Mouse (Mus musculus) neural tube, embryonic 10.5 days (tissue): ENCODE data around the gene Mpdu1.
"Not testable (repeated sequence)": the region's sequence is repeated elsewhere in the genome, so short reads cannot be mapped to it uniquely, and the experiment has no call there.

Experiments used
- DNase-seq: peaks from one replicate; pipeline ENCODE4 v3.0.0-alpha.2; 2017; ENCODE audit warnings: low spot score; ENCODE audit errors: extremely low spot score

Mpdu1 gene

DNA sequence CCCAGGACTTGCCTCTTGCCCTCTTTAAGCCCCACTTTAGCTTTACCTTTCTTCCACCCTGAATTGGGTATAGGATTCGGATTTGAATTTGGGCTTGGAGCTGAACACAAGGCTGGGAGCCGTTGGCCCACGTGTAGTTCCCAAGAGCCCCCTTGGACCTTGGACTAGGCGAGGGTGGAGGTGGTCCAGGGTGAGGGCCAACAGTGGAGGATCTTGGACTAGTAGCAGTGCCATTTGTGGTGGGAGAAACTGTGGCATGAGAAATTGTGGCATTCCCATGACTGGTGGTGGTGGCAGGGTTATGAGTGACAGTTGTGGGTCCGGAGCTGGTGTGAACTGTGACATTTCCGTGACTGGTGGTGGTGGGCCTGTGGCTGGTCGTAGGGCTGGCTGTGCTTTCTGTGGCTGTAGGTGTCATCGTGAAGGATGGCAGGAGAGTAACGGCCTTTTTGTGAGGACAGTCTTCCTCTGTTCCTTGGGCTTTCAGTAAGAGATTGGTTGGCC, 3.1 kb upstream of the Mpdu1 start:
- peak; percentile 34 for DNase-seq

DNA sequence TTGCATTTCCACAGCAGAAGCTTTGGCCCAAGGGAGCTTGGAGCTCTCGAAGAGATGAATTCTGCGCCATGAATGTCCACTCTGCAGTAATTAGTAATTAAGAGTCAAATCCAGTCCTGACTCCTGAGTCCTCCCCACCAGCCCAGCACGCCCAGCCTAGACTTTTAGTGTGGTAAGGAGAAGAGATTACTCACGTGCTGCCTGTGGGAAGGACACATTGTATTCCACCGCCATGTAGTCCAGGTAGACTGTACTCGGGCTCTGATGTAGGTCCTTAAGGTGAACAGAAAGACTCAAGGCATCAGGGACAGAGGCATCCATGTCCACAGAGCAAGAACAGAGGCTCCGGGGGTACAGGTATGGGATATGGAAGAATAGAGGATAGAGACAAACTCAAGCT, 2.4 kb upstream of the Mpdu1 start:
- no peak for DNase-seq

DNA sequence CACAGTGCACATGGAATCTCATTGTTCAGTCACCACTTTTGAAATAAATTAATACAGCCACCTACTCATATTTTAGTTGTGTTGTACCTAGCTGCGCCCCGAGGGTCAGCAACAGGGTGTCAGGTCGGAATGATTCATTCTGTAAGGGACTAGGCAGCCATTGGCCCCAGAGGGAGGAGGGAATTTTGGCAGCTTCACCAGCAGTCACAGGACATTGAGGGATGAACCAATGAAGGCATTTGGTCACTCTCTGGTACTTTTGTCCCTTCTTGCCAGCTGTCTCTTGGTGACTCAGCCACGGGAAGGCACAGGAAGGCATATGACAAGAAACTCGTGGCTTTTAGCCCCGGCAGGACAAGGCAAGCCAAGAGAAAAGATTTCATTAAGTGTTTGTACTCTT, 1.4 kb upstream of the Mpdu1 start:
- no peak for DNase-seq

DNA sequence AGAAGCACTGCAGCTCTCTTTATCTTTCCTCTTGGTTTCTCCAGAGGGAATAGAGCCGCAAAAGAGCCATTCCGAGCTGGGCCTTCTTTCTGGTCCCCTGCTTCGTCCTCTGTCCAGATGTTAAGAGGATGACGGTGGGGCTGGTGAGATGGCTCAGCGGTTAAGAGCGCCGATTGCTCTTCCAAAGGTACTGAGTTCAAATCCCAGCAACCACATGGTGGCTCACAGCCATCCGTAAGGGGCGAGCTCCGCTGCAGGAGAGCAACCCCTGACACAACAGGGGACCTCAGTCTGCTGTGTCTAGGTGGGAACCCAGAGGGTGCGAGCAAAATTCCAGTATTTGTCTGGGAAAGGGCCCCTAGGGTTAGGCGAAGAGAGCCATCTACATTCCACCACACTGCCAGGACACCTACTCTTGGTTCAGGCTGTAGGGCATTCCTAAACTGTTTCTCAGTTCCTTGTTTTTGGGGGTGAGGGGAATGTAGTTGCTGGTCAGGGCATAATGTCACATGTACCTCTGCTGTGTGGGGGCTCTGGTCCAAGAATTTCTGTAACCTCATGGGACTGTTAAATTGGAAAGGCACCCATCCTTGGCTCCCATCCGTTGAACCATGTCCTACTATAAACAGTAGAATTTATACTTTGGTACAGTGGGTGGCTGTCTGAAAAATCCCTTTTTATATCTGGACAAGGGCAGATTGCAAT, 677 bp upstream of the Mpdu1 start:
- DNase-seq: no peak

DNA sequence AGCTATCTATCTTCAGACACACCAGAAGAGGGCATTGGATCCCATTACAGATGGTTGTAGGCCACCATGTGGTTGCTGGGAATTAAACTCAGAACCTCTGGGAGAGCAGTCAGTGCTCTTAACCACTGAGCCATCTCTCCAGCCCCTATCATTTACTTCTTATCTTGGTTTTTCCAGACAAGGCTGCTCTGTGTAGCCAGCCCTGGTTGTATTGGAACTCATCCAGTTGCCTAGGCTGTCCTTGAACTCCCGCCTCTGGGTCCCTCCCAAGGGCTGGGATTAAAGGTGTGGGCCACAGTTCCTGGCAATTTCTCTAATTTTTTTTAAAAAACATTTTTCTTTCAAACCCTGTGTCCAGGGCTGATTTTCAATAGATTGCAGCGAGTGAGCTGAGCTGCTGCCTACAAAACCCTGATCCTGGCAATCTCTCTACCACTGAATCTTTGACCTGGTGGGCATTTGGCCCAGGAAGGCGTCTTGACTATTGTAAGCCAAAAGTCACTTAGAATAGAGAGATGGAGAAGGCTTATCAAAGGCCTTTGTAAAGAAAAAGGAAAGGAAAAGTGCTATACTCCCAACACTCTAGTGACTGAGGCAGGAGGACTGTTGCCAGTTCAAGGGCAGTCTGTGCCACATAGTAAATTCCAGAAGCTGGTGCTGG, 1.1 kb downstream of the Mpdu1 start:
- no peak for DNase-seq

DNA sequence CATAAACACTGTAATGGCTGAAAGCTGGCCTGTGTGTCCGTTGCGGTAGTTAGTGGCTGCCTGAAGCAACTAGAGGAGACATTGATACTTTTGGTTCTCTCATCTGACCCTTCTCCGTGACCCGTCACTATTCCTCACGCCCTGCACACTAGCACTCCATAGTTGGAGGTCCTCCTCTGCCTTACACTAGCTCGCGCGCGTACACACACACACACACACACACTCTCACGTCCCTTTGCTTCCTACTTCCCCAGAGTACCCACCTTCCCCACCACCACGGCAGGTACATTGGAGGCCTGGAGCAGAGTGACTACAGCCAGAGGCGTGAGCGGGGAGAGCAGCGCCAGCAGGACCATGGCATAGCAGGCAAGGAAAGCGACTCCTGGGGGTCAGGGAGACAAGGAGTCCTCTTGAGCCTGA, 5.0 kb downstream of the Mpdu1 start:
- no peak for DNase-seq

DNA sequence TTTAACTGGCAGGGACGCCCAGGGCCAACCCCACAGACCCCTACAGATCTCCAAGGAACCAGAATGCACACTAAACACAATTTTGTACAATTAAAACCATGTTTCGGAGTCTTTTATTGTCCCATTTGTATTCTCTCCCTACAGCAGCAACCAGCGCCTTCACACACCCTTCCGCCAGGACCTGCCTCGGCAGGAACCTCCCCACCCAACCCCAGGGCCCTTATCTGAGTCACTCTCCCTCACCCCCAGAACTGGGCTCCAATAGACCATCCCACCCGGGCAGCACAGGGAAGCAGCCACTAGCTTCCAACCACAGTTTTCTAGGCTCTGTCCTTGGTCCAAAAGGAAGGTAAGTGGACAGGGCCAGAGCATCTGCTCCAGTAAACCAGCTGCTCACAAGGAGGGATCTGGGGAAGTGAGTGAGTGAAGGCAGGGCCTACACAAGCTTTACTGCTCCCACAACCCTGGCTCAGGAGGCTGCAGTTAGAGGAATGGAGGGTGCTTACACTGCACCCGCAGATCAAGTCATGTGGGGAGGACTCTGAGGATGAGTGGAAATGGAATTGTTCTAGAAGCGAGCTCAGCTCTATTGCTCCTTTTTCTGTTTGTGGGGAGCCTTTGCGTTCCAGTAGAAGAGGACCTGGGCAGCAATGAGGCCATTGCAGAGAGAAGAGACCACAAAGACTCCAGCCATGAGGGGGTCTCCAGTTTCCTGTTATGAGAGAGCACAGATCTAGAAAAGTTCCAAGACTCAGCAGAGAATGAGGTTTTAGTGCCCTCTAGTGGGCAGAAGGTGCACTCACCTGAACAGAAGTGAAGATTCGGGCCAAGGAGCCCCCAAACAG, 5.6 kb downstream of the Mpdu1 start:
- peak; percentile 57 for DNase-seq

DNA sequence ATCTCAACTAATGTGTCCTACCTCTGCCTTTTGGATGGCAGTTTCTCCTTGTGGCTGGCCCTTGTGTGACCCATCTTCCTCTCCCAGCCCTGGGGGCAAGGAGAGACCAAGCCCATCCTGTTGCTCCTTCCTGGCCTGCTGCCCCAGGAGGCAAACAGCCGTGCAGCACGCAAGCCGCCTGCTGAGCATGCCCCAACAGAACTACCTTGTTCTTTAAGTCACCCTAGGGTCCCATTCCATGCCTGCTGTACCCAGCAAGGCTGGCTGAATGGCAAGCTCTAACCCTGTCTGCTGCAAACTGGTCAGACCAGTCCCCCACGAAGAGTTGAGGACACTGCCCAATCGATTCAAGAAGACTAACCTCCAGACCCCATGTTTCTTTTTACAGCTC, 6.4 kb downstream of the Mpdu1 start:
- no peak for DNase-seq

DNA sequence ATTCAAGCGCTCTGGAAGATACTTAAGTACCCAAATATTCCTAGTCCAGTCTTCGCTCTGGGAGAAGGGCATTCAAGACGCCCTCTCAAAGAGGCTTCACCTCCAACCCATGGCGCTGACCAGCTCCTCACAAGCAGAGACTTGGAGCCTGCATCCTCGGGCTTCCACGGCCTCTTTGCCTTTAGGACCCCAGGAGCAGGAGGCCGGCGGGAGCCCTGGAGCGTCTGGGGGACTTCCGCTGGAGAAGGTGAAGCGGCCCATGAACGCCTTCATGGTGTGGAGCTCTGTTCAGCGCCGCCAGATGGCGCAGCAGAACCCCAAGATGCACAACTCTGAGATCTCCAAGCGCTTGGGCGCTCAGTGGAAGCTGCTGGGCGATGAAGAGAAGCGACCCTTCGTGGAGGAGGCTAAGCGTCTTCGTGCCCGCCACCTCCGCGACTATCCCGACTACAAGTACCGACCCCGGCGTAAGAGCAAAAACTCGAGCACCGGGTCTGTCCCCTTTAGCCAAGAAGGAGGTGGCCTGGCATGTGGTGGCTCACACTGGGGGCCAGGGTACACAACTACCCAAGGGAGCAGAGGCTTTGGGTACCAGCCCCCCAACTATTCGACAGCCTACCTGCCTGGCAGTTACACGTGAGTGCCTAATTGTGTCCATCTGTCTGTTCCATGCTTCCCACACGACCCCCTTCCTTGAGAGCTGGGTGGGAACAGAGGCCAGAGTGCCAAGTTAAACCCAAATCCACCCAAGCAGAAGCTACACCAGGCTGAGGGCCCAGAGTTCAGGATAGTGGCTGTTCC, 7.0 kb downstream of the Mpdu1 start, which contains the start of gene Sox15:
Gene Sox15, plus strand, starts transcription at position 51 of the 801 bp plus-strand sequence.
- peak; percentile 73 for DNase-seq

DNA sequence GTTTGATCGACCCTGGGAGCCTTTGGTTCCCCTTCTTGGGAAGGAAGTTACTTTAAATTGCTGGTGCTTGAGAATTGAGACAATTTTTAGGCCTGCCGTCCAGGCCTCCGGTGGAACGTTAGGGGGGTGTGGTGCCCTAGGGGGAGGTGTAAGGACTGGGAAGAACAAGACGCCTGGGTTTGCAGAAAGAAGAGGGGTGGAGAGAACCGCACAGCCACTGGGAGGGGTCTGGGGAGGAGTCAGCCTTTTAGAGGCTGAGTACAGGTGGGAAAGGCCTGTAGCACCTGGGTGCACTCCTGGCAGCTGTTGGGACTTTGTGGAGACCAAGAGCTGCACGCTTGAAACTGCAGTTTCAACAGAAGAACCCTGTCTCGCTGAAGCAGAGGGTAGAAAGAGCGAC, 7.7 kb downstream of the Mpdu1 start:
- no peak for DNase-seq

DNA sequence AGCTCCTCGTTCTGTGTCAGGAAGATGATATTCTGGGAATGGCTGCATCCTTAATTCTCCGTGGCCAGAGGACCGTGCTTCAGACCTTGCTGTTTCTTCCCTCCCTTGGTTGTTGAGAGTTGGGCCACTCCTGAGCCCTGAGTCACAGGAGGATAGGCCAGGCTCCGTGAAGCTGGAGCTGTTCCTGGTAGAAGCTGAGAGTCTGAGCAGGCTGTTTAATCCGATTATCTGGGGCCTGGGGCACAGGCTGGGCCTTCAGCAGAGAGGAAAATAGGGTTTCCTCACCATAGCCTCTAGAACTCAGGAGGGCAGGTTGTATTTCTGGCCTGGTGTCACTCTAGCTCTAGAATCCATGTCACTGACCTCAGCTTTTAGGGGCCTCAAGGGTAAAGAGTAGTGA, 9.0 kb downstream of the Mpdu1 start:
- DNase-seq: no peak

DNA sequence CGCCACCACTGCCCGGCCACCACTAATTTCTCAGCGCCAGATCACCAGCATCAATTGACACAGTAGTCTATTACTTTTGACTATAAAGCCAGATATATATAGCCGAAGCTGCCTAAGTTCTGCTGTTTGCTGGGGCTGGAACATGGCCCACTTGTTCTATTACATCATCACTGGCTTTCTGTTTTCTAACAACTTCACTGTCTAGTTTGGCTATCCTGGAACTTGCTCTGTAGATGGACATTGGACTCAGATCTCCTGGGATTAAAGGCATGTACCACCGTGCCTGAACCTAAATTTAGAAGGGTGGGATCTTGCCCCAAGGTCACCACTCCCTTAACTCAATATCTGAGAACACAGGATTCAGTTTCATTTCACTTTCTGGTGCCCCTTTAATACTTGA, 16.6 kb downstream of the Mpdu1 start:
- no peak for DNase-seq

DNA sequence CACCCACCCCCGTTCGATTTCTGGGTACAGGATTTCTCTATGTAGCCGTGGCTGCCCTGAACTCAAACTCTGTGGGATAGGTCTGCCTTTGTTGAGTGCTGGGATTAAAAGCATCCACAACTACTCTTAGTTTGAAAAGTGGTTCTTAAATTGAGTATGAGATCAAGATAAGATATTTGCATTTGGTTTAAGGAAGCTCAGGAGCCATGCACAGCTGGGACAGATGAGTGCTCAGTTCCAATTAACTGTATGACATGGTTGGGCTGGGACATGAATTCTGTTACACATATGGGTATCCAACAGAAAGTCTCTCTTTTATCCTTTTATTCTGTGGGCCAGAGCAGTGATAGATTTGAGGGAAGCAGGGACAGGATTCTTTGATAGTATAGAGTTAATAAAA, 27.0 kb downstream of the Mpdu1 start:
- no peak for DNase-seq

DNA sequence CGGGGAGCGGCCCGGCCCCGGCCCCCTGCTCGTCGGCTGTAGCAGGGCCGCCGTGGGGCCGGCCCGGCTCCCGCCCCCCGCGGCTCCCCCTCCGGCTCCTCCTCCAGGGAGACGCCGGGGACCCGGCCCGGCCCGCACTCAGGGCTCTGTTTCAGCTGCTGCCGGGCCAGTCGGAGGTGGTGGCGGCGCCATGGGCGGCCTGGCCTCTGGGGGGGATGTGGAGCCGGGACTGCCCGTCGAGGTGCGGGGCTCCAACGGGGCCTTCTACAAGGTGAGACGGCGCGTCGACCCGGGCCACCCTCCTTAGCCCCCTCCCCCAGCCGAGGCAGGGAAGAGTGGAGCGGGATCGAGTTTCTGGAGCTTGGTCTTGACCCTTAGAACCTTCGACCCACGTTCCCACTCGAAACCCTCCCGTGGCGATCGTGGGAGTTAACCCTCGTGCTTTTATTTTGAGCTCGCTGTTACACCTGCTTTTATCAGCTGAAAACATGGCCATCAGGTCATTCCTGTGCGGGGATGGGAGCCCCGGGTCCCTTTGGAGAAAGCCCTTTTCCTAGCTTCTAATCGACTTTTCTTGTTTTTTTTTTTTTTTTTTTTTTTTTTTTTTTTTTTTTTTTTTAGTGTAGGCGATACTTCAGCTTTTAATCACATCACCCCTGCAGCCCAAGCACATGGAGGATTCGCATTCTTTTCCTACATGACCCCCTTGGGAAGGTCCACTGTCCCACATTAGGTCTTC, 29.1 kb downstream of the Mpdu1 start:
- no peak for DNase-seq

DNA sequence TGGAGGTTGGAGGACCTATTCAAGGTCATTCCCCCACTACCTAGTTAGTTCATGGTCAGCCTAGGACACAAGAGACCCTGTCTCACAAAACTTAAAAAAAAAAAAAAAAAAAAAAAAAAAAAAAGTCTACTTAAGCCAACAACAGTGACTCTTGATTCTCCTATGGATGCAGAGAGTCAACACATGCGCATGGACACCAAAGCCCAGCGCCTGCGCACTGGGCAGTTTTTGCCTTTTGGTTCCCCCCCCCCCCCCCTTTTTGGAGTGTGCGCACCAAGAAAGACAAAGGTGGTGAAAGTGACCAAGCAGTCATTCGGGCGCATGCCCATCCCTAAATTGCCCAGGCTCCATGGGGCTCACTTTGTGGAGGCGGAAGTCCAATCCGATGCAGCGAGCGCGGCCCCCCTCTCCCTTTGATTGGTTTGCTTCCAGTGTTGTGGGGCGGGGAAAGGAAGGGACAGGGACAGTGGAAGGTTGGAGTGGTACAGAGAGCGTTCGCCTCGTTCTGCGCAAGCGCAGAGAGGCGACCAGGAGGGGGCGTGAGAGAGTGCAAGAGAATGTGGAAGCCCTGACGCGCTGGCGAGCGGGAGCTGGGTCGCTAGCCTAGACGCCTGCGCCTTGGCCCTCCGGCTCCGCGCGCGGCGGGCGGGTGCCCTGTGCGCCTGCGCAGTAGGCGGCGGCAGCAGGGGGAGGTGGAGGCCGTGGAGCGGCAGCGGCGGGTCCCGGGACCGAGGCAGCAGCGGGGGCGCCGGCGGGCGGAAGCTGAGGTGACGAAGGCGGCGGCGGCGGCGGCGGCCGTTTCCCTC, 30.0 kb downstream of the Mpdu1 start, which contains the start of gene Fxr2:
Gene Fxr2, plus strand, starts transcription at position 707 of the 806 bp plus-strand sequence.
- peak; percentile 100 for DNase-seq

DNA sequence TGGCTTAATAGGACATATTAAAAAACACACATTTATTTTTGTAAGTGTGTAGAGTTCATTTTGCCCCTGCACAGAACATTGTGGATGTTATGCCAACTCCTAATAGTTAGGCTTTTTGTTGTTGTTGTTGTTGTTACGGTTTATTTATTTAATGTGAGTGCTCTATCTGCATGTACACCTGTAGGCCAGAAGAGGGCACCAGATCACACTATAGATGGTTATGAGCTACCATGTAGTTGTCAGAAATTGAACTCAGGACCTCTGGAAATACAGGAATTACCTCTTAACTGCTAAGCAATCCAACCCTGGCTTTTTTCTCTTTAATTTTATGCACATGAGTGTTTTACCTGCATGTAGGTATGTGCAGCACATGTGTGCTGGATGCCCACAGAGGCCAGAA, 32.6 kb downstream of the Mpdu1 start:
- DNase-seq: no peak

DNA sequence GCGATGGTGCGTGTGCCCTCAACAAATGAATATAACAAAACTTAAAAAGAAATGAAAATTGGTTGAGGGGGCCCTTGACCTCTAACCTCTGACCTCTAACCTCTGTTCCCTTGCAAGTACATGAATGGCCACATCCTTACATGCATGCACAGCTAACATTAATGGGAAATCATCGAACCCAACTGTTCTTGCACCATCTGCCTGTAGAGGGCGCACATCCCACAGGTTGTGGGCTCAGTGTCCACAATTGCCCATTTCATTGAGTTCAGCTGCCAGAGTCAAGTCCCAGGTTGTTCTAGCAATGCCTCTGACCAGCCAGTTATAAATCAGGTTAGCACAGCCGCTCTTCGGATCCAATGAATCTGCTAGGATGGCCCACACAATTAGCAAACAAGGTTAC, 34.2 kb downstream of the Mpdu1 start:
- DNase-seq: peak; percentile 88

DNA sequence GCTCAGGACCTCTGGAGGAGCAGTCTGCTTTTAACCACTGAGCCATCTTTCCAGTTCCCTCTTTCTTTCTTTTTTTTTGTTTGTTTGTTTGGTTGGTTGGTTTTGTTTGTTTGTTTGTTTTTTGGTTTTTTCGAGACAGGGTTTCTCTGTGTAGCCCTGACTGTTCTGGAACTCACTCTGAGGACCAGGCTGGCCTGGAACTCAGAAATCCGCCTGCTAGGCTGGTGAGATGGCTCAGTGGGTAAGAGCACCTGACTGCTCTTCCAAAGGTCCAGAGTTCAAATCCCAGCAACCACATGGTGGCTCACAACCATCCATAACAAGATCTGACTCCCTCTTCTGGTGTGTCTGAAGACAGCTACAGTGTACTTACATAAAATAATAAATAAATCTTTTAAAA, 38.1 kb downstream of the Mpdu1 start:
- not testable (repeated sequence) for DNase-seq

DNA sequence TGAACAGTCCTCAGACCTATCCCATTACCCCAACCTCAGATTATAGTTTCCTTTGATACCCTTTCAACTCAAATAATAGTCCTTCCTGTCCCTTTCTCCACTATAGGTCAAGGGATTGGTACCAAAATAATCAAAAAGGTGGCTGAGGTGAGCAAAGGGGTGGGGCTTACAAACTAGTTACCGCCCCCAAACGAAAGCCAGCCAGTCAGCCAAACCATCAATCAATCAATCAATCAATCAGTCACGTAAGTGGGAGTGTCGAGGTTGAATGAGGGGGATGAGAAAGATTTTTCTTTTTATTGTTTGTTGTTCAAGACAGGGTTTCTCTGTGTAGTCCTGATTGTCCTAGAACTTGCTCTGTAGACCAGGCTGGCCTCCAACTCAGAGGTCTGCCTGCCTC, 39.4 kb downstream of the Mpdu1 start:
- no peak for DNase-seq

DNA sequence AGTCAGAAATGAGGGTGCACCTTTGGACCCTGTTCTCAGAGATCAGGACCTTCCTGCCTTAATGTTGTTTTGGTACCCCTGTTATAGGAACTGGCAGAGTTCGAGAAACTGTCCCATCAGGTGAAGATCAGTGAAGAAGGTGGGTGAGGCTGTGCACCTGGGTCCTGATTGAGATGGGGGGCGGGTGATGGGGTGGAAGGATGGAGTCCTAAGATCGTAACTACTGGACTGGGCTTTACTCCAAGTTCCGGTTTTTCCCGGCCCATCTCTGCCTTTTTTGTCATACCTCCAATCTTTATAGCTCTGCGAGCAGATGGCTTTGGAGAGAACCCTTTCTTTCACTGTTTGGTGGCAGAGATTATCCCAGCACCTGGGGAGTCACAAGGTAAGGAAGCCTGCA, 40.0 kb downstream of the Mpdu1 start:
- no peak for DNase-seq
